25 mouse cellular contexts compared by ENCODE assay signal in the genomic region with DNA sequence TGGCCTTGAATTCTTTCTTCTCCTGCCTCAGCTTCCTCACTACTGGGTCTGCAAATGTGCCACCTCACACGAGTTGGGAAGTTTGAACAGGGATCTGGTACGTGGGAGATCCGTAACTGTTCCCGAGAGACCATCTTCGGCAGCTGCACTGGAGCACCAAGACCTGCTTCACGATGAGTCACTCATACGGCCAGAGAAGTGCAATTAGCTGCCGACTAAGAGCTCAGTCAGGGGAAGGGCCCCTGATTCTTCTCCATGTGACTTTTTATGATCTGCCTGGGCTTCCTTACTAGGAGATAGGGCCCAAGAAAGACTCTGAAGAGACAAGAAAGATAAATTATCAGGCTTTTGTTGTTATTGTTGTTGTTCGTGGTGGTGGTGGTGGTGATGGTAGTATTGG. TPM values are rescaled to one million over a fixed set of nuclear protein-coding genes. Genes with fewer than 3 reads are reported as not detected.
DNase-seq lines count a peak whose midpoint lies in the region; ATAC-seq and TF ChIP-seq lines count a peak whose summit lies in the region.
"Had no signal": no experiment of that assay in that cellular context is flagged by ENCODE, and none has a peak within 500 bp of the region (broad histone marks: within the 10 kb centered on the region; RNA-seq: fewer than 3 reads in every experiment).

No protein-coding gene starts in this region.

- WGBS in intestine, embryonic 15.5 days, result 55% methylated on average over 9 of the region's 9 CpGs

- no peaks in the 10 kb centered on the region for H3K4me1 ChIP-seq in intestine, embryonic 15.5 days (replicated peaks)
- H3K4me1 ChIP-seq: heart, embryonic 10.5 days; hindbrain, embryonic 12.5 days had no signal

- no peak overlapping the region for H3ac ChIP-seq in myocyte (ENCODE audit: control insufficient read depth, insufficient read length)

- no peaks in the 10 kb centered on the region for H3K36me3 ChIP-seq in intestine, embryonic 15.5 days
- H3K36me3 ChIP-seq in myocyte (ENCODE audit: control insufficient read depth, insufficient read depth), result no peaks in the 10 kb centered on the region
- H3K36me3 ChIP-seq: forebrain, embryonic 10.5 days; heart, embryonic 10.5 days; heart, embryonic 13.5 days; hindbrain, embryonic 12.5 days; hindbrain, embryonic 15.5 days had no signal

- H3K4me2 ChIP-seq in intestine, embryonic 15.5 days (replicated peaks), result no peak overlapping the region
- H3K4me2 ChIP-seq in myocyte (ENCODE audit: low read depth), result peak overlapping the region; percentile 73
- H3K4me2 ChIP-seq: forebrain, embryonic 13.5 days; heart, embryonic 13.5 days; hindbrain, embryonic 12.5 days; hindbrain, embryonic 15.5 days had no signal

- H3K4me3 ChIP-seq in intestine, embryonic 15.5 days (replicated peaks), result no peak overlapping the region
- H3K4me3 ChIP-seq in myocyte, result no peak overlapping the region
- H3K4me3 ChIP-seq: forebrain, embryonic 10.5 days; forebrain, embryonic 13.5 days; heart, adult 2 months; heart, embryonic 10.5 days; heart, embryonic 13.5 days; hindbrain, embryonic 12.5 days; hindbrain, embryonic 15.5 days had no signal

- H3K79me2 ChIP-seq in myocyte (ENCODE audit: control insufficient read depth, insufficient read depth), result no peaks in the 10 kb centered on the region

- peak; percentile 41 for DNase-seq in 416B (ENCODE audit: low read depth)
- DNase-seq in NIH3T3 (ENCODE audit: low read depth), result peak; percentile 48
- no peak for DNase-seq in heart, postnatal 4 days
- DNase-seq in thymus, postnatal 4 days, result no peak
- no peak for DNase-seq in adrenal gland, postnatal 10 days
- no peak for DNase-seq in layer of hippocampus, adult 9-11 months
- DNase-seq: adrenal gland, adult 8-10 months; cerebellum, adult 11 months; cerebellum, adult 2 months; cerebellum, adult 9-11 months; cerebellum, postnatal 25 days; gastrocnemius, postnatal 10 days; gastrocnemius, postnatal 36 days; heart, adult 2 months; heart, postnatal 14 days; kidney, adult 18-20 months had no signal

- H3K27me3 ChIP-seq in intestine, embryonic 15.5 days (replicated peaks), result no peaks in the 10 kb centered on the region
- H3K27me3 ChIP-seq in myocyte (ENCODE audit: control insufficient read depth, insufficient read depth, insufficient read length), result no peaks in the 10 kb centered on the region
- H3K27me3 ChIP-seq: forebrain, embryonic 13.5 days; hindbrain, embryonic 15.5 days had no signal

- no peaks in the 10 kb centered on the region for H3K9me3 ChIP-seq in intestine, embryonic 15.5 days
- H3K9me3 ChIP-seq: forebrain, embryonic 10.5 days; forebrain, embryonic 13.5 days; heart, embryonic 10.5 days; heart, embryonic 13.5 days; hindbrain, embryonic 12.5 days; hindbrain, embryonic 15.5 days had no signal

- ATAC-seq in intestine, embryonic 15.5 days, result peak; percentile 67
- ATAC-seq: forebrain, embryonic 13.5 days; forebrain, embryonic 16.5 days had no signal

- no peak overlapping the region for H3K9ac ChIP-seq in intestine, embryonic 15.5 days
- H3K9ac ChIP-seq: forebrain, embryonic 13.5 days; heart, embryonic 13.5 days; hindbrain, embryonic 12.5 days; hindbrain, embryonic 15.5 days had no signal

- TF ChIP-seq POLR2A in myocyte (IDR thresholded peaks at IDR 0.05; ENCODE audit: insufficient read length, low read depth), result no peak

- no peak overlapping the region for H3K27ac ChIP-seq in intestine, embryonic 15.5 days
- H3K27ac ChIP-seq: forebrain, embryonic 10.5 days; forebrain, embryonic 13.5 days; heart, adult 2 months; heart, embryonic 10.5 days; heart, embryonic 13.5 days; hindbrain, embryonic 12.5 days; hindbrain, embryonic 15.5 days had no signal

TF ChIP-seq in myocyte, 11 proteins besides CTCF, POLR2A, EP300 and RAD21:
- no peak for TF ChIP-seq MAX (IDR thresholded peaks at IDR 0.05; ENCODE audit: low read depth)
- TF ChIP-seq TCF3 (IDR thresholded peaks at IDR 0.05; ENCODE audit: insufficient read length, low read depth), result no peak
- peak; percentile 14 for TF ChIP-seq TCF12 (IDR thresholded peaks at IDR 0.05; ENCODE audit: insufficient read depth, poor library complexity, severe bottlenecking)
- TF ChIP-seq MYOG (IDR thresholded peaks at IDR 0.05; ENCODE audit: control insufficient read depth in 1 of 3, insufficient read depth in 1 of 3, insufficient read length in 2 of 3, low read depth in 2 of 3), result peak in 1 of 3 experiments; percentile 31
- TF ChIP-seq MYOD1 (IDR thresholded peaks at IDR 0.05; ENCODE audit: control insufficient read depth in 1 of 3, insufficient read length in 2 of 3, low read depth in 2 of 3), result peak in 2 of 3 experiments; percentile 63 to 66
- peak; percentile 67 for TF ChIP-seq USF1 (IDR thresholded peaks at IDR 0.05; ENCODE audit: low read depth)
- no peak for TF ChIP-seq E2F4 (IDR thresholded peaks at IDR 0.05; ENCODE audit: insufficient read depth)
- TF ChIP-seq REST (IDR thresholded peaks at IDR 0.05; ENCODE audit: insufficient read depth, insufficient read length), result no peak

RNA-seq across cellular contexts. Expression of gene Cdkn2aip, which starts 31.1 kb away (rescaled TPM):
- 21.7 and 24.1 TPM in 2 replicates for polyA plus RNA-seq in intestine, embryonic 15.5 days (2015; fragmentation: Nextera tagmentation; extraction: Ambion mirVana)
- 3.1 TPM for polyA plus RNA-seq in myocyte (2012; fragmentation: generic; extraction: Trizol)
- 10 to 100 TPM in 1 of 2 experiments, 1 to 10 TPM in 1; 9.4 to 12.0 TPM for total RNA-seq in heart, postnatal 4 days (2021)
- 10 to 100 TPM; 13.4 to 14.4 TPM for total RNA-seq in adrenal gland, postnatal 10 days (2021)

Comparison
In these comparisons a context has a peak if more than half of its experiments do, and no peak if none do; other contexts are left out.
1. DNase-seq: peak in 416B (single experiment) and NIH3T3 (single experiment); none in heart, postnatal 4 days (single experiment), thymus, postnatal 4 days (single experiment), adrenal gland, postnatal 10 days (single experiment) and layer of hippocampus, adult 9-11 months (single experiment).